Mouse (Mus musculus) spleen, postnatal 4 days (tissue): ENCODE results near the gene Cela2a.

ENCODE experiments used
- DNase-seq, 2 experiments: peaks; one replicate each; pipeline ENCODE4 v3.0.0; 2022; ENCODE audit warnings: low spot score in 2 of 2

The Cela2a gene

DNA sequence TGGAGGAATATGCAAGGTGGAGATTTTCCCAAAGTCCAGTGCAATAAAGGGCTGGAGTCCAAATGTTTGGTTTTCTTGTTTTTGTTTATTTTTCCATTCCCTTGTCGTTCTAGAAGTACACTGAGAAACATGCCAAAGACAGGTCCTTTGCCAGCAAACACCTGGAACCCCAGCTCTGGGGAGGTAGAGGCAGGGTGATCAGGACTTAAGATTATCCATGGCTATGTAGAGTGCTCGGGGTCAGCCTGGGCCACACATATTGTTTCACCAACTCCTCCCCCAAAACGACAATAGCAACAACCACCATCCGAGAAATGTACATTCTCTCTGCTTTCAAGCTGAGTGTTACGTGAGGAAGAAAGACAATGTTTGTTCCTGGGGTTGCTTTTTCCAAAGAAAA, at the start of gene Cela2a:
Cela2a (minus strand) TSS at position 101 of the 400 bp plus-strand sequence.
- no peak for DNase-seq

- no peak for DNase-seq
These were observed 49.6 kb upstream of the Cela2a start for GRCm38 (mm10) chr4:141875481-141876108.

GRCm38 (mm10) chr4:141874601-141875460, 48.9 kb upstream of the Cela2a start, which contains the start of gene Efhd2:
Gene Efhd2 (minus strand): TSS chr4:141874920.
- DNase-seq, result peak; percentile 83 to 90

GRCm38 (mm10) chr4:141874111-141874600, 48.2 kb upstream of the Cela2a start:
- DNase-seq, result no peak

DNA sequence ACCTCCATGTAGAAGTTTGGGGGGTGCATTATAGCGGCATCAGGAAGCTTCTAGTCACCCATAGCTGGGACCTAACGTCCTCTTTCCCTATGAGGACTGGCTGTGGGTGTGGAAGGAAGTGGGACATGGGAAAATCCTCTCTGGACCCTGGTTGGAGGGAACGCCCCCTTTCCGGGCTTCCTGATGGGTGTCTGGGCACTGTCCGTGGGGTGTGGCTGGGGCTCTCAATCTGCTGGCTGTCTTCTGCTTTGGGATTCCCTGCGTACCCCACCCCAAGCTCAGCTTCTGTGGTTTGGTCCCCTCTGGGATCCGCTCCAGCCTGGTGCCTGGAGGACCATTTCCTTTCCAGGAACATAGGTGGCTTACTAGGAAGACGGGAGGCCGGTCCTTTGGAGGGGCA, 47.0 kb upstream of the Cela2a start:
- no peak for DNase-seq

GRCm38 (mm10) chr4:141871909-141872308, 45.9 kb upstream of the Cela2a start:
- DNase-seq, result no peak

GRCm38 (mm10) chr4:141871333-141871725, 45.4 kb upstream of the Cela2a start:
- DNase-seq, result no peak

DNA sequence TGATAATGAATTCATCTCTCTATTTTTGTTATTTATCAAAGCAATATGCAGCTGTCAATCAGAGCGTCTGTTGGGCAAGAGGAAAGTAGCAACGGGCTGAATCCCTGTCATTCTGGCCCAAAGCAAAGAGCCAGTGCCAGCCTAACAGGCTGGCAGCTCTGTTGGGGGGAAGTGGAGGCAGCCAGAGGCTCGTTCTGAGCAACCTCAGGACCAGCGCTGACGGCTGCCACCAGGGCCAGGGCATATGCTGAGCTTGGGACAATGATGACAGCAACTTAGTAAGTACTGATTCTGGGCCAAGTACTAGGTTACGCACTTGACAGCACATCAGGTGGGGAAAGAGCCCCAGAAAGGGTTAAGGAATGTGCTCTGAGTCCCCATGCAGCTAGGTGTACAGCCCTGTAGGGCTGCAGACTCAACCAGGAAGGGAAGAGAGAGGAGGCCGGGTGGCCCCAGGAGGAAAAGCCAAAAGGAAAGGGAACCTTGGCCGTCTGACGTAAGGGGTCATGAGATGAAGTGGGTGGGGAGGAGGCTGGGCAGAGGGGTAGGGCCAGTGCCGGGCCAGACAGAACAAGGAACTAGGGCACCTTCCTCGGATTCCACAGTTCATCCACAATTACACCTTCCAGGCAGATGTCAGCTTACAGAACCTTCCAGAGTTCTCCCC, 44.8 kb upstream of the Cela2a start:
- DNase-seq, result no peak

DNA sequence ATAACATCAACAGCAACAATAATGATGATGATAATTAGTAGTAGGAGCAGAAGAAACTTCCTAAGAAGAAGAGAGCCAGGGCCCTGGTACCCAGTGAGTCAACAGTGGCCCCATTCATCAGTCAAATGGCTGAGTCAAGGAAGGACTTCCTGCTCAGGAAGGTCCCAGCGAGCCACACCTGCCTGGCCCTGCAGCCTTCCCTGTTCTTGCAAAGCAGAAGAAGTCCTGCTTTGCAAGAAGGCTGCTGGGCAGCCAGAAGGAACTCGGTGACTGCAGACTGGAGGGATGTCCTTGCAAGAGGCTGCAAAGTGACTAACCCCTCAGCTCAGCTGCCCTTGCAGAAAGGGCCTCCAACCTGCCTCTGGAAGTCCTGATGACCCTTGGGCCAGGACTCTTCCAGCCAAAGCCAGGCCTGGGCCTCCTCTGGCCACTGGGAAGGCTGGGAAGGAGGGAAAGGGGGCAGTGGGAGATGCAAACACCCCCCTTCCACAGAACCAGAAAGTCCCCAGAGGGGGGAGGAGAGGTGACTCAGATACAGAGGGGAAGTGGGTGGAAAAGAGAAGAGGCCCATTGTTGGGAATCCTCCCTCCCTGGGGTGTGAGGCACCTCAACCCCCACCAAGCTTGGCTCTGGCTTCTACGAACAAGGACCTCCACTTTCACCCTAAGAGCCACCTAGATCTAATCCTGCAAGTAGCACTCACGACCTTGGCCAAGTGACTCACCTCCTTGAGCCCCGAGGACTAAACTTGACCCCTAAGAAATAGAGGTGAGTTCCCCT, 43.7 kb upstream of the Cela2a start:
- DNase-seq, result no peak

DNA sequence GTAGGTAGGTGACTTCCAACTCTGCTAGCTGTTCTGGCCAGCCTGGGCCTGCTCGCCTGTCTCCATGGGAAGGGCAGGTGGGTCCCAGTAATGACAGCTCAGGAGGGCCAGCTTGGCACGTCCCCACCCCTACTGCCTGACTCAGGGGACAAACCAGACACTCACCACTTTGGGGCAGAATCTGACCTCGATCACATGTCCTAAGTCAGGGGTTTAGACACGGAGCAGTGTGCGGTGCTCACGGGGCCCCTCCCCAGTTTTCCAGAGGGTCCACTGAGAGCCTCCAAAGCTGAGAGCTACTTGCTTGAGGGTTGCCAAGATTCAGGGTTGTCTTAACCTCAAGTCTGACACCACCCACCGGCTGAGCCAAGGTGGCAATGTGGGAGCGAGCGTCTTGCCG, 42.1 kb upstream of the Cela2a start:
- no peak for DNase-seq

DNA sequence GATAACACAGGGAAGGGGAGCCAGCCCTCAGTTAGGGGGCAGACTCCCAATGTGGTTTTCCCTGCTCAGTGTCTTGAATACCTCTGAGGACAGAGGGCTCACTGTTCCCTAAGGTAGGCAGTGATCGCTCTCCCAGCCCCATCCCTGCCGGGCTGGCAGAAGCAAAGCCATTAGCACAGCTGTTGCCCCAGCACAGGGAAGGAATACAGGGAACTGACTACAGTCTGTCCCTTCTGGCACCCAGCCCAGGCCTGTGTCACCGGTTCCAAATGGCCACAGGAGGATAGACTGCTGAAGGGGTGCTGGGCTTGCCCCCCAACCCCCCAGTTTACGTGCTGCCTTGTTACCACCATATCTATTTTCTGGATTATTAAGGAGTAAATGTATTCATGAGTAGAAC, 41.5 kb upstream of the Cela2a start:
- DNase-seq, result no peak

- DNase-seq, result no peak
These were observed 41.1 kb upstream of the Cela2a start for GRCm38 (mm10) chr4:141866933-141867490.

DNA sequence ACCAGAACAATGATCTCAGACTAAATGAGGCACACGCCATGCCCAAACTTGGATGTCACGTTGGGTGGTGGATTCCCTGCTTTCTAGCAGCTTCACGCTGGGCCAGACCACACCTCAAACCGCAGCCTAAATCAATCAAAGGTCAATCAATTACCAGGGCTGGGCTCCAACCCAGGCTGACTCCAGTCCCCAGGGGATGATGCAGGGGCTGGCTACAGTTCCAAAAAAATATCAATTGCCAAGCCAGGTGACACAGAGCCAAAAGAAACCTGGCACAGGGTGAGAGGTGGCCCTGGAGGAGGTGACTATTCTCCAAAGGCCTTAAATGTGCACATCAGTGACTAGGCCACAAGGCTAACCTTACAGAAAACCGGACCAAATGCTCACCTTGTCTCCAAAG, 39.6 kb upstream of the Cela2a start:
- DNase-seq, result no peak

DNA sequence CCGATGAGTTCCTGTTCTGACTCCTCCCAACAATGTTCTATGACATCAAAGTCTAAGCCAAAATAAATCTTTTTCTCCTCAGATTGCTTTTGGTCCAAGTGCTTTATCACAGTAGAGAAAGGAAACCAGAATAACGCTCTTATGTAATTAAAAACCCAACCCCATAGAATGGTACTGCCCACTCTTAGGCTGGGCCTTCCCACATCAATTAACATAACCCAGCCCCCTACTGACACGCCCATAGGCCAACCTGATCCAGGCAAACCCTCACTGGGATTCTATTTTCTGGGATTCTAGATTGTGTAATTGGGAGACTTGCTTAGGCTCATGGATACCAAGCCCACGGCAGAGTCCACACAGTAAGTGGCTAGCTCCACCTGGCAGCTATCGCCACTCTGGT, 39.0 kb upstream of the Cela2a start:
- no peak for DNase-seq

GRCm38 (mm10) chr4:141864506-141864905, 38.5 kb upstream of the Cela2a start:
- DNase-seq, result no peak

DNA sequence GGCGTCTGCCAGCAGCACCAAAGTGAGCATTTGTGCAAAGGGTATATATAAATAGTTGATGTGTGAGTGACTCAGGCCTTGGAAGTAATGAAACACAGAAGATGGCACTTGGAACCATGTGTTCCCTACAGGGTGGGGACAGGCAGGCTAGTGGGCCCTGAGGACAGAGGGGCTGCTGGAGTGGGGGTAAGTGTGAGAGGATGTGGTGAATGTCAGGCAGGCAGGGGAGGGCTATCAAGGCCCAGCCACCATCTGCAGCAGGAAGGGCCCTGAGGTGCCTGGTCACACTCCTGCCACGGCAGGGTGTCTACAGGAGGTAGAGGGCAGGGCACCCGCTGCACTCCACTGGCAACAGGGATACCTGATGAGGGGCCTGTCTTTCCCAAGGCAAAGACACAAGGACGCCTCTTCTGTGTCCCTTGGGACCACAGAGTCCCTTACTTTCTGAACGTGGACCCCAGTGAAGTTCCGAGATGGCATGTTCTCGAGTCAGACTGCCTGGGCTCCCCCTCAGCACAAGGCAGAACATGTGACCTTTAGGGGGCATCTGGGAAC, 37.8 kb upstream of the Cela2a start:
- DNase-seq, result no peak

DNA sequence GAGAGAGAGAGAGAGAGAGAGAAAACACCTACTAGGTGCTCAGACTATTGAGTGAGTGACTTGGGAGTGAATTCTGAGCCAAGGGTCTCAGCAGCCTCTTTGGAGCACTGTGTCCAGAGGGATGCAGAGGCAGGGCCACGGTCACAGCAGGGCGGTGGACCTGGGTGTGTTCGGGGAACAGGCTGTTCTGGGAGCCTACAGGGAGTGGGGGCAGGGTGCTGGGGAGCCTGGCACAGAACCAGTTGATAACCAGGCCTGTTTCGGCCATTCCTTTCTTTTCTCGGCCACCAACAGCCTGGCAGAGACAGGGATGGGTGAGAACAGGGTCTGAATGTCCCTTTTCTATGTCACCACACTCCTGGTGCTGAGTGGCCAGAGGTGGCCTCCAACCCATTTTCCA, 36.9 kb upstream of the Cela2a start:
- no peak for DNase-seq

DNA sequence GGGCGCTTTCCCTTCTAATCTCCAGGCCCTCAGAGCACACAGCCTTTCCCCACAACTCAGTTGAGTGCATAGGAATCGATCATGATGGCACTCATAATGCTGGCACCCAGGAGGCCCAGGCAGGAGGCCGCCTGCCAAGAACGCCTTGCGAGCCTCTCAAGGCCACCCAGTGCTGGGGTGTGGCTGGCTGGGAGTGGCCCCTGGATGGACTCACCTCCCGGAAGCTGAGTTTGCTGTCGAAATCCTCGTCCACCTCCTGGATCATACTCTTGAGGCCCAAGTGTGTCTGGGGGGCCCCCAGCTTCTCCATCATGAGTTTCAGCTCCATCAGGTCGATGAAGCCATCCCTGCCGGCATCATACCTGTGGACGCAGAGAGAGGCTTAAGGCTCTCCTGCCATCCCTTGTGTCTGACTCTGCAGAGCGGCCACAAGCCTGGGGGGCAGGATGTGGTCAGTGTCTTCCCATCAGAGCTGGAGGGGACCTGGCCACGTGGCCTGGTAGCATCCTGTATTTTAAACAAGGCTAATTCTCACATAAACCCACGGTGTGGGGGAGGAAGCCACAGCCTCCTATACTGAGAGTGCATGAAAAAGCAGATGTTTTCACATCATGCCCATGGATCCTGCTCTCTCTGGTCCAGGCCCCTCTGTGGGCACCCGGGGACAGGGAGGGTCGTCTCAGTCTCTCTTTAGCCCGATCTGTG, 35.8 kb upstream of the Cela2a start:
- DNase-seq, result no peak

DNA sequence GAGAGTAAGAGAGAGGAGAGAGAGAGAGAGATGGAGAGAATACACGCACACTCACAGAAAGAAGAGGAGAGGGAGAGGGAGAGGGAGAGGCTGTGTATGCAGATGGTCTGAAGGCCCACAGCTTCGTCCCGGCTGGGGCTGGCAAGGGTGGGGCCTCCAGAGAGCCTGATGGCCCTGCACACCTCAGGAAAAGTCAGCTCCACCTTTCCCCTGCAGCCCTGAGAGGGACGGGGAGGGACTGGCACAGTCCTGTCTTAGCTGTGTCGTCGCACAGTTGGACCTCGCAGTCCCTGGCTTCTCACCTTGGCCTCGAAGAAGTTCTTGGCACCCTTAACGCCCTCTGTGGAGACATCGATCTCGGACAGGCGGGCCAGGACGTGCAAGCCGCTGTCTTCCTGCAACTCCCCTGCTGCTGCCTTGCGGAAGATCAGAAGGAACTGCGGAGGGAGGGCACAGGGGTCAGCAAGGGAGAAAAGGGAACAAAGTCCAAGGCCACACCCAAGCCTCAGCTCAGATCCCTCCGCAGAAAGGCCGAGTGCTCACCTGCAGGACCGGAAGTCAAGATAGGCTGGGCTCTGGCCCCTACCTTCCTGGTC, 34.4 kb upstream of the Cela2a start:
- no peak for DNase-seq

- DNase-seq, result no peak
These were observed 33.4 kb upstream of the Cela2a start for GRCm38 (mm10) chr4:141859351-141859750.
